Mouse (Mus musculus): ENCODE results near the gene Hpdl. TPM values are rescaled to one million over a fixed set of nuclear protein-coding genes. Genes with fewer than 3 reads are reported as not detected.
"Not testable (repeated sequence)": the region's sequence is repeated elsewhere in the genome, so short reads cannot be mapped to it uniquely, and the experiment has no call there.

Hpdl gene
- not detected in 2 replicates for polyA plus RNA-seq (2012)

GRCm38 (mm10) chr4:116821694-116822016 lies at the start of gene Hpdl:
Gene Hpdl (minus strand): TSS chr4:116821707.
- H3K4me3 ChIP-seq (replicated peaks), result peak within 1 kb of the TSS; percentile 66
- H3K4me1 ChIP-seq (ENCODE audit: control insufficient read depth), result peaks cover 46% of the 10 kb centered on the region
- H3K9me3 ChIP-seq (ENCODE audit: control insufficient read depth, low read length), result no peaks in the 10 kb centered on the region
- TF ChIP-seq TAL1 (IDR thresholded peaks at IDR 0.05; ENCODE audit: low read length) (no peak), GATA1 (IDR thresholded peaks at IDR 0.05; ENCODE audit: low read length) (no peak)
- no peaks in the 10 kb centered on the region; the same call in 1 of the 2 replicates for H3K36me3 ChIP-seq (ENCODE audit: control insufficient read depth)
- peaks cover 26% of the 10 kb centered on the region for H3K27me3 ChIP-seq (ENCODE audit: control insufficient read depth)

GRCm38 (mm10) chr4:116869898-116870297 lies 48.4 kb upstream of the Hpdl start:
- peaks cover 26% of the 10 kb centered on the region for H3K27me3 ChIP-seq (ENCODE audit: control insufficient read depth)
- H3K4me3 ChIP-seq (replicated peaks), result no peak overlapping the region
- TF ChIP-seq GATA1 (IDR thresholded peaks at IDR 0.05; ENCODE audit: low read length) (no peak), TAL1 (IDR thresholded peaks at IDR 0.05; ENCODE audit: low read length) (no peak)
- no peaks in the 10 kb centered on the region for H3K4me1 ChIP-seq (ENCODE audit: control insufficient read depth)
- no peaks in the 10 kb centered on the region for H3K36me3 ChIP-seq (ENCODE audit: control insufficient read depth)
- no peaks in the 10 kb centered on the region for H3K9me3 ChIP-seq (ENCODE audit: control insufficient read depth, low read length)

GRCm38 (mm10) chr4:116862023-116862422 lies 40.5 kb upstream of the Hpdl start:
- Histone ChIP-seq H3K9me3 (ENCODE audit: control insufficient read depth, low read length) (no peaks in the 10 kb centered on the region), H3K4me1 (ENCODE audit: control insufficient read depth) (no peaks in the 10 kb centered on the region), H3K36me3 (ENCODE audit: control insufficient read depth) (no peaks in the 10 kb centered on the region), H3K27me3 (ENCODE audit: control insufficient read depth) (peaks cover 20% of the 10 kb centered on the region), H3K4me3 (replicated peaks) (no peak overlapping the region)
- no peak for TF ChIP-seq GATA1 (IDR thresholded peaks at IDR 0.05; ENCODE audit: low read length)
- TF ChIP-seq TAL1 (IDR thresholded peaks at IDR 0.05; ENCODE audit: low read length), result no peak

- Histone ChIP-seq H3K27me3 (ENCODE audit: control insufficient read depth) (peaks cover 18% of the 10 kb centered on the region), H3K4me3 (replicated peaks) (no peak overlapping the region), H3K9me3 (ENCODE audit: control insufficient read depth, low read length) (no peaks in the 10 kb centered on the region), H3K36me3 (ENCODE audit: control insufficient read depth) (no peaks in the 10 kb centered on the region), H3K4me1 (ENCODE audit: control insufficient read depth) (no peaks in the 10 kb centered on the region)
- TF ChIP-seq TAL1 (IDR thresholded peaks at IDR 0.05; ENCODE audit: low read length) (no peak), GATA1 (IDR thresholded peaks at IDR 0.05; ENCODE audit: low read length) (no peak)
Measured at GRCm38 (mm10) chr4:116859711-116860110, 38.2 kb upstream of the Hpdl start.

GRCm38 (mm10) chr4:116857203-116857602 lies 35.7 kb upstream of the Hpdl start:
- peaks cover 14% of the 10 kb centered on the region for H3K27me3 ChIP-seq (ENCODE audit: control insufficient read depth)
- H3K36me3 ChIP-seq (ENCODE audit: control insufficient read depth), result no peaks in the 10 kb centered on the region
- no peak overlapping the region for H3K4me3 ChIP-seq (replicated peaks)
- no peaks in the 10 kb centered on the region for H3K4me1 ChIP-seq (ENCODE audit: control insufficient read depth)
- H3K9me3 ChIP-seq (ENCODE audit: control insufficient read depth, low read length), result no peaks in the 10 kb centered on the region
- TF ChIP-seq GATA1 (IDR thresholded peaks at IDR 0.05; ENCODE audit: low read length) (no peak), TAL1 (IDR thresholded peaks at IDR 0.05; ENCODE audit: low read length) (no peak)

- Histone ChIP-seq H3K4me3 (replicated peaks) (no peak overlapping the region), H3K9me3 (ENCODE audit: control insufficient read depth, low read length) (no peaks in the 10 kb centered on the region), H3K4me1 (ENCODE audit: control insufficient read depth) (no peaks in the 10 kb centered on the region), H3K27me3 (ENCODE audit: control insufficient read depth) (peaks cover 5% of the 10 kb centered on the region; the same call in 1 of the 2 replicates), H3K36me3 (ENCODE audit: control insufficient read depth) (no peaks in the 10 kb centered on the region)
- no peak for TF ChIP-seq TAL1 (IDR thresholded peaks at IDR 0.05; ENCODE audit: low read length)
Measured at GRCm38 (mm10) chr4:116854286-116854685, 32.8 kb upstream of the Hpdl start.

- no peaks in the 10 kb centered on the region for H3K9me3 ChIP-seq (ENCODE audit: control insufficient read depth, low read length)
- peaks cover 3% of the 10 kb centered on the region; the same call in 1 of the 2 replicates for H3K27me3 ChIP-seq (ENCODE audit: control insufficient read depth)
- no peaks in the 10 kb centered on the region for H3K36me3 ChIP-seq (ENCODE audit: control insufficient read depth)
- no peak overlapping the region for H3K4me3 ChIP-seq (replicated peaks)
- TF ChIP-seq TAL1 (IDR thresholded peaks at IDR 0.05; ENCODE audit: low read length), result no peak
- TF ChIP-seq GATA1 (IDR thresholded peaks at IDR 0.05; ENCODE audit: low read length), result no peak
- no peaks in the 10 kb centered on the region for H3K4me1 ChIP-seq (ENCODE audit: control insufficient read depth)
Measured at GRCm38 (mm10) chr4:116849901-116850300, 28.4 kb upstream of the Hpdl start.

- peaks cover 20% of the 10 kb centered on the region for H3K27me3 ChIP-seq (ENCODE audit: control insufficient read depth)
- H3K4me3 ChIP-seq (replicated peaks), result no peak overlapping the region
- no peaks in the 10 kb centered on the region for H3K36me3 ChIP-seq (ENCODE audit: control insufficient read depth)
- H3K9me3 ChIP-seq (ENCODE audit: control insufficient read depth, low read length), result peaks cover 3% of the 10 kb centered on the region; the same call in 1 of the 2 replicates
- H3K4me1 ChIP-seq (ENCODE audit: control insufficient read depth), result no peaks in the 10 kb centered on the region
- TF ChIP-seq GATA1 (IDR thresholded peaks at IDR 0.05; ENCODE audit: low read length), result no peak
- TF ChIP-seq TAL1 (IDR thresholded peaks at IDR 0.05; ENCODE audit: low read length), result no peak
Measured at GRCm38 (mm10) chr4:116844324-116844723, 22.8 kb upstream of the Hpdl start.

- no peaks in the 10 kb centered on the region for H3K4me1 ChIP-seq (ENCODE audit: control insufficient read depth)
- TF ChIP-seq GATA1 (IDR thresholded peaks at IDR 0.05; ENCODE audit: low read length) (no peak), TAL1 (IDR thresholded peaks at IDR 0.05; ENCODE audit: low read length) (no peak)
- peaks cover 3% of the 10 kb centered on the region; the same call in 1 of the 2 replicates for H3K9me3 ChIP-seq (ENCODE audit: control insufficient read depth, low read length)
- peaks cover 24% of the 10 kb centered on the region for H3K27me3 ChIP-seq (ENCODE audit: control insufficient read depth)
- H3K36me3 ChIP-seq (ENCODE audit: control insufficient read depth), result no peaks in the 10 kb centered on the region
- H3K4me3 ChIP-seq (replicated peaks), result no peak overlapping the region
Measured at GRCm38 (mm10) chr4:116840841-116841240, 19.3 kb upstream of the Hpdl start.

- not testable (repeated sequence) for H3K36me3 ChIP-seq (ENCODE audit: control insufficient read depth); H3K9me3 ChIP-seq (ENCODE audit: control insufficient read depth, low read length); H3K4me1 ChIP-seq (ENCODE audit: control insufficient read depth); H3K4me3 ChIP-seq (replicated peaks)
- peaks cover 24% of the 10 kb centered on the region for H3K27me3 ChIP-seq (ENCODE audit: control insufficient read depth)
Measured at GRCm38 (mm10) chr4:116840096-116840495, 18.6 kb upstream of the Hpdl start.
